Mouse (Mus musculus) A20 (cell line): ENCODE data around the gene Tmem8b.
A peak's percentile ranks its signal among the peaks of the same experiment; 100 is the strongest.

ENCODE experiments used
- DNase-seq: peaks from one replicate; pipeline ENCODE4 v3.0.0-alpha.2; 2011; ENCODE audit warnings: low read depth, low spot score

The Tmem8b gene

DNA sequence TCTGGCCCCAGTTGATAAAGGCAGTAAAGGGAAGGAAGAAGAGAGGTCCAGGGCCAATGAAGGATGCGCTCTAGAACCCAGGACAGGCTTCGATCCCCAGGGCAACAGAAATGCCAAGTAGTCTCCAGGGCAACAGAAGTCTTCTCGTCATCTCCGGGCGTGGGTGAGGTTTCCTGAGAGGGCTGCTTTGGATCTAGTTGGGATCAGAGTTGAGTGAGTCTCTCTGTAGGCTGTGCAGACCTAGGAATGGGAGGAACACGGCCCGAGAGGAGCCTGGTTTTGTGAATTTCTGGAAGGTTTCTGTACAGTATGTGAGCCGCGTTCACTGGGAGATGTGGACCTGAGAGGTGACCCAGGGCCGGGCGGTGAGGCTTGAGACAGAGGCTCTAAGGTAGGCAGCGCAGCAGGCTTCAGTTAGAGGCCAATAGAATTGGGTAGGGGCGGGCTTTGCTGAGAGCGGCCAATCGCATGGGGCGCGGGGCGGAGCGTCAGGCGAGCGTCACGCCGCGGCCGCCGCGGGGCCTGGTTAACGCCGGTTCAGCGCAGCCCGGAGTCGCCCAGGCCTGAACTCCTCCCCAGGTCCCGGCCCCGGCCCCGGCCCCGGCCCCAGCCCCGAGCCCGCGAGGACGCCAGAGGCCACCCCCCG is at the start of gene Tmem8b, which contains the start of gene Fam221b:
TSS of gene Tmem8b (plus strand) at position 190 of the 646 bp plus-strand sequence.
TSS of gene Fam221b (minus strand) at position 364 of the 646 bp plus-strand sequence.
- peak; percentile 88 for DNase-seq

DNA sequence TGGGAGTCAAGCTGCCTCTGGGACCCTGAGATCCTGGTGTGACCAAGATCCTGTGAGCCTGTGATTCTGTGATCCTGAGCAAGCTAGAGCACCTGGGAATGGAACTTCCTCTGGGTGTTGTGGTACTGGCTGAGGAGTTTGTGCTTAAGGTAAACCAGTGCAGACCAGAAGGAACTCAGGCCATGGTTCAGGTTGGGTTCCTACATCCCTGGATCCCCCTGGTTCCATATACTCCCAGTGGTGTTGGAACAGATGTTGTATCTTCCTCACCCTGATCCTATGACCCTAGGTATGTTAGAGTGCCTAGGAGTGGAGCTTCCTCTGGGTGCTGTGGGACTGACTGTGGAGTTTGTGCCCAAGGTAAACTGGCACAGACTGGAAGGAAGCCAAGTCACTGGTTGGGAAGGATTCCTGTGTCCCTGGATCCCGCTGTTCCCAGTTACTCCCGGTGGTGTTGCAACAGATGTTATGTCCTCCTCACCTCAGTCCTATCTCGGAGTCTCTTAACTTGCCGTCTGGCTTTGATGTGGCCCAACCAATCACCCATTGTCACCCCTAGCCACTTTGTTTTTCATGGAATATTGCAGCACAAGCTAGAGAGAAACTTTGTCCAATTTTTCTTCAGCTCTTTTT is 48.5 kb upstream of the Tmem8b start:
- DNase-seq: no peak

DNA sequence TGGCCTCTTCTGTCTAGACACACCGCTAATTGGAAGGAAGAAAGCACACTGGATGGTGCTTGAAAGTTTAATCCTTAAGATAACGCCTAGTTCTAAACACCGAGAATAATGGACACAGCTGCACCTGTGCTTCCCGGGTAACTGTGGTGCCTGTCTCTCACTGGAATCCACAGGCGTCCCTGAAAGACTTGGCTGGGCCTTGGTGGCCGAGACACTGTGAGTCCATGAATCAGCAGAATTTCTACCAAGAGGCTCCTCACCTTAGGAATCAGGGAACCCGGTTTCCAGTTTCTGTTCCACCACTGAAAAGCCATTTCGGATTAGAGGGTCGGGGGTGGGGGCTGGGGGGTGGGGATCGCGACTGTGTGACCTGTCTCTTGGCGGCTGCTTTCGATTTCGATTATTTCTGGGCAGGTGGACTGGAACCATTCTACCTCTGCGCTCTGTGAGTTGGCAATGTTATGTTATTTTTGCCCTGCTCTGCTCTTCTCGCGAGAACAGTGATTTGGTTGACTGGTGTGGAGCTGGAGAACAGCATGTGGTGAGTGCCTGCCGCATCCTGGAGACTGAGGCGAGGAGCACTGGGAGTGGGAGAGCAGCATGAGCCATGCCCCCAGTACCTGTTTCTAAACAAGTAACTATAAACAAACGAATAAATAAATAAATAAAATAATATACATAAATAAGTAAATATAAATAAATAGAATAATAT is 39.5 kb upstream of the Tmem8b start:
- peak; percentile 73 for DNase-seq

DNA sequence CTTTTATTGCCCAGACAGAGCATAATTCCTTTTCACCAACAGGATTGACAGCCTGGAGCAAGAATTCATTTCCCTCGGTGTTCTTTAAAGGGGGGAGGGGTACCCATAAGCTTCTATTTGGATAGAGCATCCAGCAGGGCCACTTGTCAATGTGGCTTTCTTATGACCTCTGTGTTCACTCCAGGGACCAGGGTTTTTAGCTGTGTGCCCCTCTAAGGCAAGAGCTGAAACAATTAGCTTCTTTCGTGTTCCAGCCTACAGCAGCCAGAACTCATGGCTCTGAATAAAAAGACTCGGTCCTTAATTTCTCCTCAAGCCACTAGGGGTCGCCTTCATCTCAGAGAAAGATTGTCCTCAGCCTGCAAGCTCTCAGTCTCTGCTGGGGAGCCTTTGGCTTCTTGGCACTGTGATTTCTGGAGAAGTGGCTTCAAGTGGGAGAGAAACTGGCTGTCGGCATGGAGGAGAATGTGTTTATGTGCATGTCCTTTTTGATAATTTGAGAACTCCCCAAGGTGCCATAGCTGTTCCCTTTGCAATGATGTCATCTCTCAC is 38.7 kb upstream of the Tmem8b start:
- DNase-seq: peak; percentile 83

DNA sequence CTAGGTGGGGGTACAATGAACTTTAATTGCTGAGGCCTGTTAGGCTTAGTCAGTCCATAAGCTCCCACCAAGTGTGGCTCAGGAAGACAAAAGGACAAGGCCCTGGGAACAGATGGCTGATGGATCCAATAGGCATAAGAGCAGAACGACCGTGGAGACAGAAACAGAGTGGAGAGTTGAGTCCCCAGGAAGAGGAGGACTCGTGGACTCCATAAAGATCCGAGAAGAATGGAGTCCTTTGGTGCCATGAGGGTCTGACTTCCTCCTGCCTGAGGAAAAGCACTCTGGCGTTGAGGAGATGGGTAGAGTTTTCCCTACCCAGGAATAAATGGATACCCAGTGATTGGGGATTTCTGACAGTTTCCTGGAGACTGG is 38.1 kb upstream of the Tmem8b start:
- no peak for DNase-seq

DNA sequence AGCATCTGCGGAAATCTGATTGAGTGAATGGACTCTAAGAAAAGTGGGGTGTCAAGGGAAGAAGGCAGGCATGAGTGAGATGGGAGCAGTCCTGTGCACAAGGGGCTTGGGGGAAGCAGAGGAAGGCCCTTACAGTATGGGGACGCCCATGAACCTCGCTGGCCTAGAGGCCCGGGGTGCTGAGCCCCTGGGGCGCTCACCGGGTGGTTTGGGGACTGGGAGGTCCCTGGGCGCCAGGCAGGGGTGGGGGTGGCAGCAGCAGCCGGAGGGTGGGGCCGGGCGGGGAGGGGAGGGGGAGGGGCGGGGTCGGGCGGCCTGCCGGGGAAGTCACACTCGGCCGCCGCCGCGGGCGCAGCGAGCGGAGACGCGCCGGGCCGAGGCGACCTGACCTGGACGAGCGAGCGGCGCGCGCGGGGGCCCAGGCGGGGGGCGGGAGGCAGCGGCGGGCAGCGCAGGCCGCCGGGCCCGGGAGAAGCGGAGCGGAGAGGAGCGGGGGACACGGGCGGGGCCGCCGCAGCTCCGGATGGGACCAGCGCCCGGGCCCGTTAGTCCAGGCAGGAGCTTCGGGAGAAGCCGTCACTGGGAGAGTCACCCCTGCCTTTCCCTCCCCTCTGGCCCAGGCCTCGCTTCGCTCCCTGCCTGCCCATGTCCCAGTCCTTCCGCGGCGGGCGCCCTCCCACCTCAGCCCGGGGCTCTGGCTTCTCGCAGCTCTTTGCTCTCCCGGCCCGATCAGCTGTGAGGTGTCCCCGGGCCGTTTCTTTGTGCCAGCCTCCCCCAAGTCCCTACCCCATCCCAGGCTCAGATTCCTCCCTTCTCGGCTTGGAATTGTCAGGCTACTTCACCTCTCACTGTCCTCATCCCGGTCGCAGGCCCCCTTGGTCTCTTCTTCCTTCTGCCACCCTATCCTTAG is 37.5 kb upstream of the Tmem8b start, which contains the start of gene Npr2:
TSS of gene Npr2 (plus strand) at position 890 of the 910 bp plus-strand sequence.
- DNase-seq: no peak

DNA sequence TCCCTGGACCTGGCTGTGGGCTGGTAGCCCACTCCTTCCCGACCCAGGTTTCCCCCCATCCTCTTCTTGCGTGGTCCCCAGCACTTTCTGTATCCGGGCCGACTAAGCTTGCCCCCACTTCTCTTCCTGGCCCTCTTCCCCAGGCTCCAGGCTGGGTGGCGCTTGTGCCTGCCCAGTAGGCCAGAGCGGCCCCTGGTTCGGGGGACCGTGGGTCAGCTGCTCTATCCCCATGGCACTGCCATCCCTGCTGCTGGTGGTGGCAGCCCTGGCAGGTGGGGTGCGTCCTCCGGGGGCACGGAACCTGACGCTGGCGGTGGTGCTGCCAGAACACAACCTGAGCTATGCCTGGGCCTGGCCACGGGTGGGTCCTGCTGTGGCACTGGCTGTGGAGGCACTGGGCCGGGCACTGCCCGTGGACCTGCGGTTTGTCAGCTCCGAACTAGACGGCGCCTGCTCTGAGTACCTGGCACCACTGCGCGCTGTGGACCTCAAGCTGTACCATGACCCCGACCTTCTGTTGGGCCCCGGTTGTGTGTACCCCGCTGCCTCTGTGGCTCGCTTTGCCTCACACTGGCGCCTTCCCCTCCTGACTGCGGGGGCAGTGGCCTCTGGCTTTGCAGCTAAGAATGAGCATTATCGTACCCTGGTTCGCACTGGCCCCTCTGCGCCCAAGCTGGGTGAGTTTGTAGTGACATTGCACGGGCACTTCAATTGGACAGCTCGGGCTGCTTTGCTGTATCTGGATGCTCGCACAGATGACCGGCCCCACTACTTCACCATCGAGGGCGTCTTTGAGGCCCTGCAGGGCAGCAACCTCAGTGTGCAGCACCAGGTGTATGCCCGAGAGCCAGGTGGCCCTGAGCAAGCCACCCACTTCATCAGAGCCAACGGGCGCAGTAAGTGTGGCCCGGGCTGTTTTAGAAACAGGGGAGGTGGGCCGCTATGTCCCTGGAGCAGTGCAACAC is 36.5 kb upstream of the Tmem8b start:
- DNase-seq: no peak

DNA sequence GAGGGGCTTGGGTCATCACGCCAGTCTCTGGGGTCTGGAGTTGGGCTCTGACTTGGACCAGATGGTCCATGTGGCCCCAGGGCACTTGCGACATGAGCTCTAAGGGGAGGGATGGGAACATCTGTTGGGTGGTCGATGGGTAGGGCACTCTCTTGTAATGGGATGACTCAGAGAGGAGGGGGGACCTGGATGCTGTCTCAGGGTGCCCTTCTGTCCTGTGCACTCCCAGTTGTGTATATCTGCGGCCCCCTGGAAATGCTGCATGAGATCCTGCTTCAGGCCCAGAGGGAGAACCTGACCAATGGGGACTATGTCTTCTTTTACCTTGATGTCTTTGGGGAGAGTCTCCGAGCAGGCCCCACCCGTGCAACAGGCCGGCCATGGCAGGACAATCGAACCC is 35.5 kb upstream of the Tmem8b start:
- DNase-seq: no peak

DNA sequence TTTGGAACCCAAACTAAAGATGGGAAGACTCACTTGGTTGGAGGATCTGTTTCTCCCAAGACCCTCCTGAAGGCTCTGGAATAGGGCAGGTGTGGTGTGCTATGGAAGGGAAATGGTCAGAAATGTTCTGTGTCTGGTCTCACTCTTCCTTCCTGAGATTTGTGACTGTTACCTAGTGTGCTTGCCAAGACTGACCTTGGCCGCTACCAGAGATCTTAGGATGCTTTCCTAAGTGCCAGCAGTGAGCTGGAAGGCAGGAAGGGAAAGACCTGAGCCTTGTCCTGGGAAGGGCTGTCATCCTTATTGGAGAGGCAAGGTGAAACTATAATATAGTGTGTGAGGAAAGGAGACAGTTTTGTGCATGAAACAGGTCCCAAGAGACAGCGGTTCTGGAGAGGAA is 35.0 kb upstream of the Tmem8b start:
- DNase-seq: no peak

DNA sequence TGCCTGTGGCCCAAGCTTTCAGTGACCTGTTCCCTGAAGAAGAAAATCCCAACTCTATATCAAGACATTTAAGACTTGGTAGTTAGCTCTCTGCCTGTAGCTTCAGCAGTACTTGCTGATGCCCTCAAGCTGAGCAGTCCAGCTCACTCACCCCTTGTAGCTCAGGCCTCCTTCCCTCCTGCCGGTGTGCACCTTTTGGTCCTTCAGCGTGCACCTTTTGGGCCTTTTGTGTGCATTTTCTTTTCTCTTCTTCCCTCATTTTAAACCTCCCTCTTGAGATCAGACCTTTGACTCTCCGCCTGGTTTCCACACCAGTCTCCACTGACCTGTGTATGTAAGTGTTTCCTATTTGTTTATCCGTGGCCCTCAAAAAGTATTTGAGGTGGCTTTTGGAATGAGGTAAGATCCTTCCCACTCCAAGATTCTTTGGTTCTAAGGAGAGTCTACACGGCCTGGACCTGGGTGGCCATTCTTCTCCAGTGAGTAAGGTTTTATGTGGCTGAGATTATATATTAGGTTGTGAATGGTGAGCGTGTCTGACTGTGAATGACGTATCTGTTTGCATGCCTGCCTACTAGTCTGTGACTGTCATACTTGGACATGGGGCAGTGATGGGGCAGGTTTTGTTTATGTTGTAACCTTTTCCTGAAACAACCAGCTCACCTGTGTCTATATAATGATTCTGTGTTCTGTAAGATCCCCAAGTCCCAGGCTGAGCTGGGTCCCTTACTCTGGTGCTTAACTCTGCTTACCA is 34.0 kb upstream of the Tmem8b start:
- no peak for DNase-seq

DNA sequence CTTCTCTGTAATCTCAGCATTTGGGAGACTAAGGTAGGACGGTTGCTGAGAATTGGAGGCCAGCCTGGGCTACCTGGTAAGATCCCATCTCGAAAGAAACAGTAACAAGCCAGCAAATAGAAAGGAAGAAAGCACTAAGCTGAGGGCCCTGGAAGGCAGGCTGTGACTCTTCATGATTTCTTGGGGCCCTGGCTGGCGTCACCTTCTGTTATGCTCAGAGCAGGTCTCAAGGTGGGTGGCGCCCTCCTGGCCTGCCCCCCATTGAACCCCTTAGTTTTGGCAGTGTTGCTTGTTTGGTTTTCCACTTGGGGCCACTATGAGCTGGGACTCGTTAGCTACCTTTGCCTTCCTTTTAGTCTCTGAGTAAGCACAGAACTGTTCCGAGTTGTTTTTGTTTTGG is 32.0 kb upstream of the Tmem8b start:
- DNase-seq: no peak

DNA sequence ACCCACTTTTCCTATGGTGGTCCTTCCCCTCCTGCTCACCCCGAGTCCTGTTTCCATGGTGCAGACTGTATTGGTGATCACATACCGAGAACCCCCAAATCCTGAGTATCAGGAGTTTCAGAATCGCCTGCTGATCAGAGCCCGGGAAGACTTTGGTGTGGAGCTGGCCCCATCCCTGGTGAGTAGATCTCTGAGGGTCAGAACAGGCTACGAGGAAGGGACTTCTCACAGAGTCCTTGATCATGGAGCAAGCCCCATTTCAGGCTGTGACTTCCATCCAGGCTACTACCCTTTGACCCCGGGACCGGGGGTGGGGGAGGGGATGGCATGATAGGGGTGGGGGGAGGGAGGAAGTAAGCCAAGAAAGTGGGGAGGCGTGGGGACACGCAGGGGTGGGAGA is 28.7 kb upstream of the Tmem8b start:
- DNase-seq: no peak

DNA sequence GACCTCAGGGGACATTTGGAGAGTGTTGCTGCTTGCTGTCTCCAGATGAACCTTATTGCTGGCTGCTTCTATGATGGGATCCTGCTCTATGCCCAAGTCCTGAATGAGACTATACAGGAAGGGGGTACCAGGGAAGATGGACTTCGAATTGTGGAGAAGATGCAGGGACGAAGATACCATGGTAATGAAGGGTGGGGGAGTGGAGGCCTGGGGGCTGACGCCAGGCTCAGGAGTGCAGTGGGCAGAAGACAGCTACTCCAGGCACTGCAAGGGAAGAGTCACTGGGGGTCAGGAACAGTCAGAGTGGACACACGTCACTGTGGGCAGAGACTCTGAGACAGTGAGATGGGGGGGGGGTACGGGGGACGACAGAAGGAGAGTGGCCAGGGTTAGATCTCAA is 28.3 kb upstream of the Tmem8b start:
- DNase-seq: no peak

DNA sequence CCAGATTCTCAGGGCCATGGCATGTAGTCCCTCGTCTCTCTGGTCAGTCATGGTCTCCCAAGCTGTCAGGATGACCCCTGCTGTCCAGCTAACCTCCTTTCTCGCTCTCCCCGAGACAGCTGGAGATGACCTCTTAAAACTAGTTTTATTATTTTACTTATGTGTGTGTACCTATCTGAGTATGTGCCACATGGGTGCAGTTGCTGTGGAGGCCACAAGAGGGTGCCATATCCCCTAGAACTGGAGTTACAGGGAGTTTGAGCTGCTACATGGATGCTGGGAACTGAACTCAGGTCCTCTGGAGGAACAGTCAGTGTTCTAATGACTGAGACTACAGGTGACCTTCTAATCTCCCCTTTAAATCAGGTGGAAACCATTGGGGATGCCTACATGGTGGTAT is 19.0 kb upstream of the Tmem8b start:
- no peak for DNase-seq

DNA sequence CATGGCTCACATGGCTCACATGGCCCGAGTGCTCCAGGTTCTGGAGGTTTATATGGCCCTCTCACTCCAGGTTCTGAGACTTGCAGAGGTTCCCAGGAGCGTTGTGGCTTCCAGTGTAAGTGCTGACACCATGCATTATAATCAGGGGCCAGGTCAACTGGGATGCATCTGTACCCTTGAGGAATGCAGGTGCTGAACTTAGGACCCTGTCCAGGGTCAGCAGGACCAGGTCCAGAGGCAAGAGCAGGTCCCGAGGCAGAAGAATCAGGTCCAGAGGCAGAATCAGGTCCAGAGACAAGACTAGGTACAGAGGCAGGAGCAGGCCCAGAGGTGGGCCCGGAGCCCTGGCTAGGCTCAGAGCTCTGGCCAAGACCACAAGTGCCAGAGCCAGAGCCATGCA is 16.0 kb upstream of the Tmem8b start:
- DNase-seq: no peak

DNA sequence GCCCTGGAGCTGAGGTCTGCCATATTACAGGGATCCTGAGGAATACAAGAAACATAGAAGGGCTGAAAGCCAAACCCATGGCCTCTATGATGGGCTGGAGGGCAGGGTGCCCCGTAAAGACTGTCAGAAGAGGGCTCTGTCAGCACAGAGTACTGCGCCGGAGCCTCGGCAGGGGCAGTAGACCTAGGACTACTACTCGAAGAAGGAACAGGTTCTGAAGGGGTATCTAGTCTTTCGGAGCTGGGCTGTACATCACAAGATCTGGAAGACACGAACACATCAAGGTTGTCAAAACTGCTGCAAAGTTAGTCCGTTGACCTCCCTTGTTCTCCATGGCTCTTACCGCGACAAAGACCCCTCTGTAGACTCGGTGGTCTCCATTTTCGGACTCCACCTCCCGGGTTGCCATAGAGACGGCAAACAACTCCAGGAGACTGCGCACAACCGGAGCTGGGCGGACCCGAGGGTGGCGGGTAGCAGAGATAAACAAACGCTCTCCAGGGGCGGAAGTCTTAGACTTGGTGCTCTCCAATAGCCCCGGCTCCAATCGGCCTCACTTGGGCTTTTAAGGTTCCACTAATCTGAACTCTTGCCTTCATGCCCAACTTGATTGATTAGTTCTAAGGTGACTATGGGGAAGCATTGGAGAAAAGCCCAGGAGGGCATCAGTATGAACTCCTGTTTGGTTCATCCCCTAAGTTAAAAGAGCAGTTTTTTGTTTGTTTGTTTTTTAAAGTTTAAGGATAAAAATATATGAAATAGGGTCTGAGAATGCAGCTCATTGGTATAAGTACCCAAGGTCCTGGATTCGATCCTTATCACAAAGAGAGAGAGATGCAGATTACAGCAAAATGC is 15.4 kb upstream of the Tmem8b start, which contains the start of gene Spag8:
TSS of gene Spag8 (minus strand) at position 434 of the 855 bp plus-strand sequence.
- DNase-seq: no peak

DNA sequence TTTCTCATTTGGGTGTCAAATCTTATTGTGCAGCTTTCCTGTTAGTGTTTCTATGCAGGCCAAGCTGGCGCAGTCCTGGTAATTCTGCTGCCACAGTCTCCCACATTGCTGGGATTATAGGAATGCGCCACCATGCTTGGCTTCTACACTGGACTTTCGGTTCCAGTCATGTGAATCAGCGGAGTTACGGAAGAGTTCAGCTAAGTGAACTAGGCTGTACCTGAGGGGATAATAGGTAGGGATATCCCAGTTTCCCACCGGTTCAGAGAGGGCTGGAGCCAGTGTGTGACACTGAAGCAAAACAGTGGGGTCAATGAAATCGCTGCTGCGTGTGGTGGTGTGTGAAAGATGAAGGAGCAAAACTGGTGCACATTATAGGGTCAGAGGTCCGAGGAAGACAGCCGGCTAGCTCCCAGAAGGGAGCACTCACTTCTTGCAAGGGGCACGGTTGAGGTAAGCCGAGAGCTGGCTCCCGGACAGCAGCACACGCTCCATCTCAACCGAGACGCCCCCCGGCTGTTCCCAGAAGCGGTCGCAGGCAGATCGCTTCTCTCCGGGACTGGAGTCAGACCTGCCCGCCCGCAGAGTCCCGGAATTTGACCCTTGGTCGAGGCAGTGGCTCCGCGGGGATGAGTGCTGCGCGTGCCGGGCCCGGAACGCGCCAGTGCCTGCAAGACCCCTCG is 13.0 kb upstream of the Tmem8b start:
- no peak for DNase-seq
